Mouse (Mus musculus) Patski (cell line): ENCODE results near the gene Nlk. TPM values are rescaled to one million over a fixed set of nuclear protein-coding genes. Genes with fewer than 3 reads are reported as not detected.

Experiments used
- ATAC-seq: fragments of 100-300 bp; one replicate; pipeline ENCODE4 v1.8.0; 2021
- CTCF ChIA-PET: fragments of 350-600 bp; sonication (Branson Sonifier 250); formaldehyde crosslinking; loops from one replicate; lab custom pipeline; 2022; ENCODE audit warnings: inconsistent platforms; lab: Charles Lee
- POLR2A ChIA-PET: fragments of 350-600 bp; sonication (Branson Sonifier 250); formaldehyde crosslinking; loops from one replicate; lab custom pipeline; 2022; ENCODE audit warnings: antibody characterized with exemption, inconsistent platforms; lab: Charles Lee
- DNase-seq: peaks from one replicate; pipeline ENCODE4 v3.0.0-alpha.2; 2011; ENCODE audit warnings: low read depth, low spot score
- H3K27me3 ChIP-seq: fragments of 371-371 bp; one replicate; pipeline ENCODE4 v1.5.1; 2021
- CTCF ChIP-seq: fragments of 100-300 bp; IDR thresholded peaks from one replicate; pipeline ENCODE4 v1.5.1; 2021
- in situ Hi-C: fragments of 300-500 bp; cut with MboI; formaldehyde crosslinking; loops from 3 replicates; pipeline ENCODE4 v1.11.1; 2018; ENCODE audit warnings: low pct_unique_long_range_greater_than_20kb, mixed read lengths
- polyA plus RNA-seq: library from polyadenylated mRNA; unstranded; gene quantifications from one replicate; pipeline ENCODE4 v1.2.3, GENCODE M21; 2021

The Nlk gene
- polyA plus RNA-seq, 1 experiment from 2014 or later, result 22.7 TPM

- ChIA-PET CTCF (interaction anchor here (2.5 kb wide), 1 partner anchor 10 kb away, joined by 7 read pairs; no protein-coding TSS in a partner anchor), POLR2A (no interaction called here)
- no peak for DNase-seq
- no peaks in the 10 kb centered on the region for H3K27me3 ChIP-seq
- ATAC-seq, result no peak
- in situ Hi-C loops, result no loop called here
- TF ChIP-seq CTCF, result no peak
Observed at GRCm38 (mm10) chr11:78556070-78556469, 141.1 kb downstream of the Nlk start.

- in situ Hi-C loops, result no loop called here
- no peak for ATAC-seq
- CTCF ChIA-PET, result interaction anchor here (2.5 kb wide), 1 partner anchor 10 kb away, joined by 7 read pairs; no protein-coding TSS in a partner anchor
- POLR2A ChIA-PET, result interaction anchor here (0.9 kb wide), 1 partner anchor 9 kb away, joined by 3 read pairs; no protein-coding TSS in a partner anchor
- no peaks in the 10 kb centered on the region for H3K27me3 ChIP-seq
- DNase-seq, result no peak
- TF ChIP-seq CTCF, result no peak
Observed at GRCm38 (mm10) chr11:78555623-78556022, 141.6 kb downstream of the Nlk start.

- no peak for TF ChIP-seq CTCF
- ATAC-seq, result no peak
- no peak for DNase-seq
- no peaks in the 10 kb centered on the region for H3K27me3 ChIP-seq
- ChIA-PET POLR2A (interaction anchor here (1.0 kb wide), 1 partner anchor 62 kb away, joined by 3 read pairs; no protein-coding TSS in a partner anchor), CTCF (no interaction called here)
- in situ Hi-C loops, result no loop called here
Observed at GRCm38 (mm10) chr11:78551059-78551398, 146.1 kb downstream of the Nlk start.

- ChIA-PET CTCF (no interaction called here), POLR2A (interaction anchor here (1.0 kb wide), 1 partner anchor 62 kb away, joined by 3 read pairs; no protein-coding TSS in a partner anchor)
- no peaks in the 10 kb centered on the region for H3K27me3 ChIP-seq
- DNase-seq (peak; percentile 75), ATAC-seq (peak; percentile 94)
- no peak for TF ChIP-seq CTCF
- in situ Hi-C loops, result no loop called here
Observed at GRCm38 (mm10) chr11:78550168-78551058, 146.8 kb downstream of the Nlk start, which contains the start of gene Tmem97. Gene Tmem97 (minus strand): TSS chr11:78550777.

- TF ChIP-seq CTCF, result no peak
- POLR2A ChIA-PET, result no interaction called here
- in situ Hi-C loops, result no loop called here
Observed at GRCm38 (mm10) chr11:78549491-78549987, 147.6 kb downstream of the Nlk start.

GRCm38 (mm10) chr11:78547718-78548460 lies 149.3 kb downstream of the Nlk start:
- in situ Hi-C loops, result no loop called here
- ATAC-seq (no peak), DNase-seq (no peak)
- CTCF ChIA-PET, result interaction anchor here (1.3 kb wide), 1 partner anchor 13 kb away, joined by 4 read pairs; no protein-coding TSS in a partner anchor
- H3K27me3 ChIP-seq, result no peaks in the 10 kb centered on the region
- POLR2A ChIA-PET, result interaction anchor here (1.3 kb wide), 2 partner anchors 9 to 78 kb away, joined by 3 to 4 read pairs; no protein-coding TSS in a partner anchor
- no peak for TF ChIP-seq CTCF

More at GRCm38 (mm10) chr11:78549491-78549987, 147.6 kb downstream of the Nlk start:
- ATAC-seq (no peak), DNase-seq (no peak)
- CTCF ChIA-PET, result no interaction called here
- no peaks in the 10 kb centered on the region for H3K27me3 ChIP-seq

GRCm38 (mm10) chr11:78545181-78545580 lies 152.0 kb downstream of the Nlk start:
- POLR2A ChIA-PET, result no interaction called here
- in situ Hi-C loops, result no loop called here
- no peaks in the 10 kb centered on the region for H3K27me3 ChIP-seq
- CTCF ChIA-PET, result interaction anchor here (0.8 to 1.8 kb wide), 6 partner anchors 9 to 283 kb away, joined by 3 to 7 read pairs (median 3); partner anchors contain the start of gene Vtn
- no peak for TF ChIP-seq CTCF
- DNase-seq (no peak), ATAC-seq (no peak)

- in situ Hi-C loops, result no loop called here
- TF ChIP-seq CTCF, result no peak
- ChIA-PET POLR2A (no interaction called here), CTCF (interaction anchor here (0.8 to 1.8 kb wide), 4 partner anchors 9 to 283 kb away, joined by 3 to 7 read pairs (median 3); no protein-coding TSS in a partner anchor)
- H3K27me3 ChIP-seq, result no peaks in the 10 kb centered on the region
- no peak for DNase-seq
- ATAC-seq, result no peak
Observed at GRCm38 (mm10) chr11:78544449-78545111, 152.6 kb downstream of the Nlk start.

GRCm38 (mm10) chr11:78540358-78540757 lies 156.8 kb downstream of the Nlk start:
- ATAC-seq (no peak), DNase-seq (no peak)
- in situ Hi-C loops, result no loop called here
- ChIA-PET CTCF (no interaction called here), POLR2A (interaction anchor here (1.6 kb wide), 1 partner anchor 16 kb away, joined by 3 read pairs; no protein-coding TSS in a partner anchor)
- H3K27me3 ChIP-seq, result no peaks in the 10 kb centered on the region
- TF ChIP-seq CTCF, result no peak
